In genomic region chr17:6477026-6477425, GRCm38 (mm10) we compare ENCODE assay signal across 8 mouse cellular contexts. TPM values are rescaled to one million over a fixed set of nuclear protein-coding genes. Genes with fewer than 3 reads are reported as not detected.
DNase-seq lines count a peak whose midpoint lies in the region; ATAC-seq and TF ChIP-seq lines count a peak whose summit lies in the region.
"Not testable (repeated sequence)": the region's sequence is repeated elsewhere in the genome, so short reads cannot be mapped to it uniquely, and the experiment has no call there.

No protein-coding gene starts in this region.

- not testable (repeated sequence) for TF ChIP-seq EP300 in MEL (IDR thresholded peaks at IDR 0.05; ENCODE audit: low read depth in 1 of 2, low read length in 2 of 2)

- H3K9ac ChIP-seq in MEL (ENCODE audit: control insufficient read depth, low read depth, low read length, poor library complexity, severe bottlenecking), result peak overlapping the region; percentile 80
- peak overlapping the region; percentile 84 for H3K9ac ChIP-seq in forebrain, embryonic 14.5 days (ENCODE audit: low read length)
- H3K9ac ChIP-seq in kidney, postnatal 0 days (ENCODE audit: low read depth, low read length), result peak overlapping the region; percentile 80
- H3K9ac ChIP-seq in lung, embryonic 14.5 days, result peak overlapping the region; percentile 79
- peak overlapping the region; percentile 90 for H3K9ac ChIP-seq in stomach, embryonic 16.5 days (ENCODE audit: low read length)

- DNase-seq in MEL (ENCODE audit: low read depth, low spot score), result peak; percentile 80
- DNase-seq in forebrain, embryonic 14.5 days (ENCODE audit: low spot score), result peak; percentile 68
- DNase-seq in hindbrain, embryonic 10.5 days (ENCODE audit: low spot score), result peak; percentile 66
- DNase-seq in kidney, postnatal 0 days (ENCODE audit: low spot score), result peak; percentile 62
- peak; percentile 60 for DNase-seq in lung, embryonic 14.5 days
- peak; percentile 31 for DNase-seq in naive thymus-derived CD4-positive, alpha-beta T cell, adult 2 months (ENCODE audit: low read depth)

- TF ChIP-seq RAD21 in MEL (IDR thresholded peaks at IDR 0.05; ENCODE audit: low read depth, low read length), result not testable (repeated sequence)

- peak overlapping the region; percentile 57; the same call in 1 of the 2 replicates for H3K27ac ChIP-seq in MEL (ENCODE audit: control insufficient read depth, low read depth, low read length)
- peak overlapping the region; percentile 60; the same call in 1 of the 2 replicates for H3K27ac ChIP-seq in forebrain, embryonic 14.5 days (ENCODE audit: low read depth, low read length)
- H3K27ac ChIP-seq in hindbrain, embryonic 10.5 days, result peak overlapping the region; percentile 91
- peak overlapping the region; percentile 75 for H3K27ac ChIP-seq in kidney, postnatal 0 days
- H3K27ac ChIP-seq in lung, embryonic 14.5 days (ENCODE audit: low read depth), result peak overlapping the region; percentile 55; the same call in 1 of the 2 replicates
- H3K27ac ChIP-seq in stomach, embryonic 16.5 days (ENCODE audit: low read length), result peak overlapping the region; percentile 60; the same call in 1 of the 2 replicates

- peak overlapping the region; percentile 55 to 74 for H3K4me3 ChIP-seq in MEL (ENCODE audit: control insufficient read depth in 1 of 2, insufficient read depth in 1 of 2, low read depth in 2 of 2, low read length in 2 of 2)
- H3K4me3 ChIP-seq in forebrain, embryonic 14.5 days (ENCODE audit: low read depth, low read length), result peak overlapping the region; percentile 67
- H3K4me3 ChIP-seq in hindbrain, embryonic 10.5 days, result peak overlapping the region; percentile 56
- H3K4me3 ChIP-seq in kidney, postnatal 0 days (replicated peaks; ENCODE audit: low read depth, low read length), result peak overlapping the region; percentile 73
- H3K4me3 ChIP-seq in lung, embryonic 14.5 days (ENCODE audit: low read depth, low read length), result peak overlapping the region; percentile 70
- H3K4me3 ChIP-seq in stomach, embryonic 16.5 days (replicated peaks; ENCODE audit: low read length), result peak overlapping the region; percentile 76

- peaks cover 16% of the 10 kb centered on the region for H3K79me2 ChIP-seq in MEL (ENCODE audit: control insufficient read depth, insufficient read depth, low read length, poor library complexity)

- peak; percentile 36 to 56; a peak in 1 of 4 replicates for TF ChIP-seq POLR2A in MEL (IDR thresholded peaks at IDR 0.05; ENCODE audit: control insufficient read depth in 1 of 2, insufficient read depth in 1 of 2, low read depth in 1 of 2, low read length in 2 of 2, poor library complexity in 1 of 2)

- WGBS in forebrain, embryonic 14.5 days, result 1% methylated on average over 32 of the region's 42 CpGs
- WGBS in hindbrain, embryonic 10.5 days, result 1% methylated on average over 42 of the region's 42 CpGs
- WGBS in kidney, postnatal 0 days, result 1% methylated on average over 32 of the region's 42 CpGs
- under 1% methylated on average over 32 of the region's 42 CpGs for WGBS in lung, embryonic 14.5 days
- 1% methylated on average over 32 of the region's 42 CpGs for WGBS in stomach, embryonic 16.5 days

- H3K9me3 ChIP-seq in MEL (replicated peaks; ENCODE audit: insufficient read depth, low read length); forebrain, embryonic 14.5 days (replicated peaks; ENCODE audit: control insufficient read depth, low read length); hindbrain, embryonic 10.5 days; kidney, postnatal 0 days (replicated peaks; ENCODE audit: low read length); lung, embryonic 14.5 days (ENCODE audit: low read depth, low read length); stomach, embryonic 16.5 days (replicated peaks; ENCODE audit: control insufficient read depth, low read length): not testable (repeated sequence)

- H3K36me3 ChIP-seq in MEL (ENCODE audit: control insufficient read depth in 1 of 2, insufficient read depth in 2 of 2, low read length in 2 of 2); forebrain, embryonic 14.5 days (ENCODE audit: control insufficient read depth, insufficient read depth, low read length); hindbrain, embryonic 10.5 days; kidney, postnatal 0 days (ENCODE audit: insufficient read depth, low read length); lung, embryonic 14.5 days (ENCODE audit: insufficient read depth); stomach, embryonic 16.5 days (ENCODE audit: control insufficient read depth, insufficient read depth, low read length): not testable (repeated sequence)

- H3K4me1 ChIP-seq in MEL (ENCODE audit: control insufficient read depth in 1 of 2, insufficient read depth in 2 of 2, low read length in 2 of 2); forebrain, embryonic 14.5 days (ENCODE audit: control insufficient read depth, insufficient read depth, low read length); kidney, postnatal 0 days (replicated peaks; ENCODE audit: insufficient read depth, low read length); lung, embryonic 14.5 days (ENCODE audit: insufficient read depth); stomach, embryonic 16.5 days (ENCODE audit: control insufficient read depth, insufficient read depth, low read length): not testable (repeated sequence)
- peaks cover 19% of the 10 kb centered on the region for H3K4me1 ChIP-seq in hindbrain, embryonic 10.5 days (replicated peaks)

- TF ChIP-seq CTCF in MEL (IDR thresholded peaks at IDR 0.05 in 2 of 3, conservative IDR thresholded peaks at IDR 0.05 in 1 of 3; ENCODE audit: control insufficient read depth in 1 of 3, insufficient read depth in 1 of 3, low read depth in 2 of 3, low read length in 3 of 3, poor library complexity in 1 of 3, severe bottlenecking in 1 of 3); kidney, postnatal 0 days (IDR thresholded peaks at IDR 0.05; ENCODE audit: low read depth); lung, embryonic 14.5 days (IDR thresholded peaks at IDR 0.05; ENCODE audit: low read depth): not testable (repeated sequence)

- peak; percentile 61 for ATAC-seq in common myeloid progenitor, adult 5-6 weeks (replicated peaks; ENCODE audit: low read depth, poor library complexity, severe bottlenecking)
- peak; percentile 90 for ATAC-seq in forebrain, embryonic 14.5 days
- ATAC-seq in kidney, postnatal 0 days (replicated peaks; ENCODE audit: low FRiP score, low read depth), result peak; percentile 82
- ATAC-seq in lung, embryonic 14.5 days (ENCODE audit: insufficient read depth), result peak; percentile 87
- ATAC-seq in stomach, embryonic 16.5 days (ENCODE audit: insufficient read depth, low FRiP score), result peak; percentile 82

- H3K4me2 ChIP-seq in forebrain, embryonic 14.5 days (ENCODE audit: low read length), result peak overlapping the region; percentile 83
- H3K4me2 ChIP-seq in kidney, postnatal 0 days (ENCODE audit: low read length), result peak overlapping the region; percentile 85
- H3K4me2 ChIP-seq in lung, embryonic 14.5 days, result peak overlapping the region; percentile 79
- peak overlapping the region; percentile 89 for H3K4me2 ChIP-seq in stomach, embryonic 16.5 days (ENCODE audit: low read depth, low read length)

- H3K27me3 ChIP-seq in MEL (ENCODE audit: control insufficient read depth in 1 of 2, insufficient read depth in 2 of 2, low read length in 2 of 2); forebrain, embryonic 14.5 days (replicated peaks; ENCODE audit: control insufficient read depth, insufficient read depth, low read length); hindbrain, embryonic 10.5 days (ENCODE audit: insufficient read depth, poor library complexity, severe bottlenecking); kidney, postnatal 0 days (ENCODE audit: insufficient read depth, low read length); lung, embryonic 14.5 days (ENCODE audit: insufficient read depth, low read length); stomach, embryonic 16.5 days (ENCODE audit: control insufficient read depth, insufficient read depth, low read length): not testable (repeated sequence)

TF ChIP-seq in MEL, 35 proteins besides CTCF, POLR2A, EP300 and RAD21 (continues in another document):
- TF ChIP-seq USF1 (IDR thresholded peaks at IDR 0.05; ENCODE audit: low read depth, low read length) (peak; percentile 88), ELF1 (IDR thresholded peaks at IDR 0.05; ENCODE audit: low read depth, low read length) (peak; percentile 64), NRF1 (IDR thresholded peaks at IDR 0.05; ENCODE audit: insufficient read depth, low read depth, low read length, poor library complexity, severe bottlenecking) (0 out of 2 replicates have a peak, but pooled peaks have one; percentile 18), NELFE (IDR thresholded peaks at IDR 0.05; ENCODE audit: low read depth, low read length) (peak; percentile 58), SIN3A (IDR thresholded peaks at IDR 0.05; ENCODE audit: low read length) (peak; percentile 62), BHLHE40 (IDR thresholded peaks at IDR 0.05; ENCODE audit: borderline replicate concordance, low read depth, low read length) (peak; percentile 46; the same call in 1 of the 2 replicates), USF2 (IDR thresholded peaks at IDR 0.05; ENCODE audit: borderline replicate concordance in 1 of 2, insufficient read depth in 1 of 2, low read depth in 1 of 2, low read length in 2 of 2) (peak in 1 of 2 experiments; percentile 67; a peak in 1 of 4 replicates), MYC (IDR thresholded peaks at IDR 0.05; ENCODE audit: low read depth, low read length) (peak; percentile 53; the same call in 1 of the 2 replicates), MXI1 (IDR thresholded peaks at IDR 0.05; ENCODE audit: low read depth, low read length) (peak; percentile 52), GATA1 (IDR thresholded peaks at IDR 0.05; ENCODE audit: low read depth, low read length) (peak; percentile 45)

RNA-seq across cellular contexts. Expression of gene Dynlt1b, which starts 47.1 kb away (rescaled TPM):
- total RNA-seq in MEL (2012; rRNA removed), result 162 and 184 TPM in 2 replicates
- 100 to 1,000 TPM in 1 of 2 experiments, not detected in 1; 263 TPM for polyA plus RNA-seq in MEL (2012; ENCODE audit: insufficient read depth in 1 of 2, insufficient read length in 2 of 2, low read depth in 1 of 2, low replicate concordance in 2 of 2, missing spikeins in 1 of 2)
- total RNA-seq in common myeloid progenitor, adult 5-6 weeks (2017), result 95.3 and 115 TPM in 2 replicates
- 1,124 and 1,383 TPM in 2 replicates for polyA plus RNA-seq in forebrain, embryonic 14.5 days (2014; fragmentation: Nextera tagmentation; extraction: Ambion mirVana)
- polyA plus RNA-seq in hindbrain, embryonic 10.5 days (2016; fragmentation: Nextera tagmentation; extraction: Ambion mirVana), result 585 and 814 TPM in 2 replicates
- polyA plus RNA-seq in kidney, postnatal 0 days (2015; fragmentation: Nextera tagmentation; extraction: Ambion mirVana), result 569 and 632 TPM in 2 replicates
- 579 and 584 TPM in 2 replicates for polyA plus RNA-seq in lung, embryonic 14.5 days (2014; fragmentation: Nextera tagmentation; extraction: Ambion mirVana)
- polyA plus RNA-seq in stomach, embryonic 16.5 days (2015; fragmentation: Nextera tagmentation; extraction: Ambion mirVana), result 440 and 474 TPM in 2 replicates

Comparison
In these comparisons a context has a peak if more than half of its experiments do, and no peak if none do; other contexts are left out.
1. Peak in every context shown above with its lines: DNase-seq, ATAC-seq, H3K4me3 ChIP-seq and H3K27ac ChIP-seq.